In the genomic region with DNA sequence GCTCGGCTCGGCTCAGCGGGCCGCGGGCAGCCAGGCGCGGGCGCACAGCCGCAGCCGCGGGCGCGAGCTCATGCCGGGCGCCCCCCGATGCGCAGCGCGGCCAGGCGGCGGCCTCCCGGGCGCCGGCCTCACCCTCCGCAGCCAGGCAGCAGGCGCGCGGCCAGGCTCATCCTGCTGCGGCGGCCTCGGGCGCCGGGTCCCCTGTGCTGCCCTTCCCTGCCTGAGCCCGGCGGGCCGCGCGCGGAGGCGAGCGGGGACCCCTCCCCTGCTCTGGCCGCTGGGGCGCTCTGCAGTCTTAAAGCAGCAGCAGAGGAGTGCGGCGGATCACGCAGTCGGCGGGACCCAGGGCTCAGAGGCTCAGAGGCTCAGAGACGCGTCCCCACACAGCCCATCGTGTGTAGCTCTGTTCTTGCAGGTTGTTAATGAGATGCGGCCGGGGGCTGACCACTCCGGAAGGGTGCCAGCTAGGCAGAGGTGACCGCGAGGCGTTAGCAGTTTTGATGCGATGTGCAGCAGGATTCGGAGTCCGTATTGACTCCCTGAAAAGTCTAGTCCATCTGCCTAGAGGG, we compare ENCODE assay signal across 8 mouse cellular contexts. TPM values are rescaled to one million over a fixed set of nuclear protein-coding genes. Genes with fewer than 3 reads are reported as not detected.
DNase-seq lines count a peak whose midpoint lies in the region; ATAC-seq and TF ChIP-seq lines count a peak whose summit lies in the region.
"Had no signal": no experiment of that assay in that cellular context is flagged by ENCODE, and none has a peak within 500 bp of the region (broad histone marks: within the 10 kb centered on the region; RNA-seq: fewer than 3 reads in every experiment).

A gene (minus strand): TSS at position 240 of the 569 bp plus-strand sequence.

- H3K27me3 ChIP-seq in liver, embryonic 12.5 days (replicated peaks): peaks cover 72% of the 10 kb centered on the region
- peaks cover 42% of the 10 kb centered on the region for H3K27me3 ChIP-seq in liver, postnatal 0 days (ENCODE audit: insufficient read depth, low read length)
- peaks cover 83% of the 10 kb centered on the region for H3K27me3 ChIP-seq in embryonic facial prominence, embryonic 10.5 days (replicated peaks; ENCODE audit: low read depth, poor library complexity, severe bottlenecking)
- H3K27me3 ChIP-seq in hindbrain, embryonic 11.5 days (ENCODE audit: control insufficient read depth, insufficient read depth, low read length): peaks cover 26% of the 10 kb centered on the region
- peaks cover 78% of the 10 kb centered on the region for H3K27me3 ChIP-seq in liver, embryonic 13.5 days
- peaks cover 29% of the 10 kb centered on the region for H3K27me3 ChIP-seq in stomach, embryonic 14.5 days (ENCODE audit: control insufficient read depth, insufficient read depth, low read length)

- DNase-seq in liver, postnatal 0 days: no peak
- DNase-seq in embryonic facial prominence, embryonic 10.5 days (ENCODE audit: low spot score): peak; percentile 75
- peak; percentile 75 for DNase-seq in hindbrain, embryonic 11.5 days (ENCODE audit: low spot score)
- no peak for DNase-seq in liver, embryonic 13.5 days
- DNase-seq in gastrocnemius, adult 8-10 months (ENCODE audit: low spot score in 2 of 2): no peak

- H3K4me3 ChIP-seq in liver, embryonic 12.5 days: peak within 1 kb of the TSS; percentile 39
- H3K4me3 ChIP-seq in liver, postnatal 0 days (ENCODE audit: low read depth, low read length): no peak within 1 kb of the TSS
- H3K4me3 ChIP-seq in embryonic facial prominence, embryonic 10.5 days: peak within 1 kb of the TSS; percentile 66
- H3K4me3 ChIP-seq in hindbrain, embryonic 11.5 days (ENCODE audit: low read depth, low read length): peak within 1 kb of the TSS; percentile 50
- H3K4me3 ChIP-seq in liver, embryonic 13.5 days (replicated peaks): peak within 1 kb of the TSS; percentile 38
- peak within 1 kb of the TSS; percentile 41 for H3K4me3 ChIP-seq in stomach, embryonic 14.5 days (ENCODE audit: low read depth, low read length)
- H3K4me3 ChIP-seq: erythroblast, embryonic 14.5 days had no signal

- under 1% methylated on average over 39 of the region's 60 CpGs for WGBS in liver, embryonic 12.5 days (ENCODE audit: insufficient replicate concordance)
- under 1% methylated on average over 32 of the region's 60 CpGs for WGBS in liver, postnatal 0 days (ENCODE audit: insufficient replicate concordance)
- 6% methylated on average over 60 of the region's 60 CpGs for WGBS in embryonic facial prominence, embryonic 10.5 days
- WGBS in hindbrain, embryonic 11.5 days: under 1% methylated on average over 38 of the region's 60 CpGs
- WGBS in liver, embryonic 13.5 days (ENCODE audit: insufficient replicate concordance): 1% methylated on average over 49 of the region's 60 CpGs
- WGBS in stomach, embryonic 14.5 days: under 1% methylated on average over 38 of the region's 60 CpGs

- H3K4me1 ChIP-seq in liver, embryonic 12.5 days: no peaks in the 10 kb centered on the region
- H3K4me1 ChIP-seq in liver, postnatal 0 days (ENCODE audit: insufficient read depth): no peaks in the 10 kb centered on the region
- H3K4me1 ChIP-seq in embryonic facial prominence, embryonic 10.5 days: peaks cover 15% of the 10 kb centered on the region
- no peaks in the 10 kb centered on the region; the same call in 1 of the 2 replicates for H3K4me1 ChIP-seq in hindbrain, embryonic 11.5 days (replicated peaks; ENCODE audit: control insufficient read depth, insufficient read depth, low read length)
- no peaks in the 10 kb centered on the region for H3K4me1 ChIP-seq in liver, embryonic 13.5 days (replicated peaks)
- H3K4me1 ChIP-seq in stomach, embryonic 14.5 days (ENCODE audit: control insufficient read depth, insufficient read depth, low read length): no peaks in the 10 kb centered on the region

- H3K4me2 ChIP-seq in liver, embryonic 12.5 days: peak within 1 kb of the TSS; percentile 56
- no peak within 1 kb of the TSS for H3K4me2 ChIP-seq in liver, postnatal 0 days (ENCODE audit: low read depth, low read length)
- H3K4me2 ChIP-seq in hindbrain, embryonic 11.5 days (replicated peaks; ENCODE audit: low read depth, low read length): peak within 1 kb of the TSS; percentile 91
- peak within 1 kb of the TSS; percentile 53 for H3K4me2 ChIP-seq in liver, embryonic 13.5 days
- peak within 1 kb of the TSS; percentile 95 for H3K4me2 ChIP-seq in stomach, embryonic 14.5 days (replicated peaks; ENCODE audit: low read depth, low read length)

- H3K9me3 ChIP-seq in liver, embryonic 12.5 days (replicated peaks): no peaks in the 10 kb centered on the region
- H3K9me3 ChIP-seq in liver, postnatal 0 days (ENCODE audit: low read length): no peaks in the 10 kb centered on the region
- no peaks in the 10 kb centered on the region for H3K9me3 ChIP-seq in embryonic facial prominence, embryonic 10.5 days
- H3K9me3 ChIP-seq in hindbrain, embryonic 11.5 days (ENCODE audit: control insufficient read depth, low read length): no peaks in the 10 kb centered on the region
- no peaks in the 10 kb centered on the region for H3K9me3 ChIP-seq in liver, embryonic 13.5 days (replicated peaks)
- H3K9me3 ChIP-seq in stomach, embryonic 14.5 days (ENCODE audit: control insufficient read depth, low read depth, low read length): no peaks in the 10 kb centered on the region

- H3K36me3 ChIP-seq in liver, embryonic 12.5 days: no peaks in the 10 kb centered on the region
- H3K36me3 ChIP-seq in liver, postnatal 0 days (replicated peaks; ENCODE audit: insufficient read depth, low read length): no peaks in the 10 kb centered on the region
- no peaks in the 10 kb centered on the region for H3K36me3 ChIP-seq in embryonic facial prominence, embryonic 10.5 days (replicated peaks)
- no peaks in the 10 kb centered on the region for H3K36me3 ChIP-seq in hindbrain, embryonic 11.5 days (ENCODE audit: control insufficient read depth, insufficient read depth, low read length)
- H3K36me3 ChIP-seq in liver, embryonic 13.5 days: no peaks in the 10 kb centered on the region
- no peaks in the 10 kb centered on the region for H3K36me3 ChIP-seq in stomach, embryonic 14.5 days (ENCODE audit: control insufficient read depth, insufficient read depth, low read length)

- no peak for TF ChIP-seq CTCF in liver, postnatal 0 days (IDR thresholded peaks at IDR 0.05; ENCODE audit: low read depth)

- no peak for TF ChIP-seq EP300 in liver, postnatal 0 days (IDR thresholded peaks at IDR 0.05; ENCODE audit: low read depth)

- H3K9ac ChIP-seq in liver, embryonic 12.5 days: no peak within 1 kb of the TSS
- no peak within 1 kb of the TSS for H3K9ac ChIP-seq in liver, postnatal 0 days (replicated peaks)
- peak within 1 kb of the TSS; percentile 72 for H3K9ac ChIP-seq in hindbrain, embryonic 11.5 days (ENCODE audit: low read depth, low read length)
- no peak within 1 kb of the TSS for H3K9ac ChIP-seq in liver, embryonic 13.5 days
- no peak within 1 kb of the TSS for H3K9ac ChIP-seq in stomach, embryonic 14.5 days (replicated peaks; ENCODE audit: low read depth, low read length)

- no peak for ATAC-seq in liver, embryonic 12.5 days
- no peak for ATAC-seq in liver, postnatal 0 days
- peak; percentile 81 for ATAC-seq in hindbrain, embryonic 11.5 days (ENCODE audit: low FRiP score)
- ATAC-seq in liver, embryonic 13.5 days (ENCODE audit: low read depth): no peak
- ATAC-seq in stomach, embryonic 14.5 days (ENCODE audit: insufficient number of reproducible peaks, insufficient read depth, low FRiP score, low read depth): peak; percentile 35; the same call in 1 of the 2 replicates

- no peak within 1 kb of the TSS for H3K27ac ChIP-seq in liver, embryonic 12.5 days
- no peak within 1 kb of the TSS for H3K27ac ChIP-seq in liver, postnatal 0 days (ENCODE audit: low read depth)
- H3K27ac ChIP-seq in embryonic facial prominence, embryonic 10.5 days (replicated peaks): no peak within 1 kb of the TSS; the same call in 1 of the 2 replicates
- H3K27ac ChIP-seq in hindbrain, embryonic 11.5 days (ENCODE audit: low read depth, low read length): peak within 1 kb of the TSS; percentile 78
- H3K27ac ChIP-seq in liver, embryonic 13.5 days: no peak within 1 kb of the TSS
- no peak within 1 kb of the TSS for H3K27ac ChIP-seq in stomach, embryonic 14.5 days (ENCODE audit: low read length)

RNA-seq across cellular contexts. Expression of the gene that starts here (rescaled TPM):
- not detected in 2 replicates for polyA plus RNA-seq in liver, embryonic 12.5 days (2016; fragmentation: Nextera tagmentation; extraction: Ambion mirVana)
- not detected in 2 replicates for polyA plus RNA-seq in liver, postnatal 0 days (2015; fragmentation: Nextera tagmentation; extraction: Ambion mirVana)
- polyA plus RNA-seq in embryonic facial prominence, embryonic 10.5 days (2016; fragmentation: Nextera tagmentation; extraction: Ambion mirVana): 0.14 and 0.25 TPM in 2 replicates
- 2.0 and 2.3 TPM in 2 replicates for polyA plus RNA-seq in hindbrain, embryonic 11.5 days (2014; fragmentation: Nextera tagmentation; extraction: Ambion mirVana)
- 0.03 TPM in 1 of 2 replicates, not detected in the other for polyA plus RNA-seq in liver, embryonic 13.5 days (2015; fragmentation: Nextera tagmentation; extraction: Ambion mirVana)
- 0.30 and 0.64 TPM in 2 replicates for polyA plus RNA-seq in stomach, embryonic 14.5 days (2014; fragmentation: Nextera tagmentation; extraction: Ambion mirVana)
- under 1 TPM in 3 of 4 experiments, not detected in 1; 0.02 to 0.11 (median 0.04) TPM for total RNA-seq in gastrocnemius, adult 8-10 months (2022)
- polyA plus RNA-seq: erythroblast, embryonic 14.5 days had no signal

Comparison
In these comparisons a context has a peak if more than half of its experiments do, and no peak if none do; other contexts are left out.
1. Peak in DNase-seq and H3K4me3 ChIP-seq in embryonic facial prominence, embryonic 10.5 days; RNA of the gene not detected or under 1 TPM.
2. Peak in ATAC-seq, H3K4me3 ChIP-seq and H3K4me2 ChIP-seq in stomach, embryonic 14.5 days; RNA of the gene not detected or under 1 TPM.